Mouse (Mus musculus): ENCODE results near the gene Srrt. TPM values are rescaled to one million over a fixed set of nuclear protein-coding genes. Genes with fewer than 3 reads are reported as not detected.

Gene Srrt
- total RNA-seq, 1 experiment from 2014 or later, result 250 TPM

DNA sequence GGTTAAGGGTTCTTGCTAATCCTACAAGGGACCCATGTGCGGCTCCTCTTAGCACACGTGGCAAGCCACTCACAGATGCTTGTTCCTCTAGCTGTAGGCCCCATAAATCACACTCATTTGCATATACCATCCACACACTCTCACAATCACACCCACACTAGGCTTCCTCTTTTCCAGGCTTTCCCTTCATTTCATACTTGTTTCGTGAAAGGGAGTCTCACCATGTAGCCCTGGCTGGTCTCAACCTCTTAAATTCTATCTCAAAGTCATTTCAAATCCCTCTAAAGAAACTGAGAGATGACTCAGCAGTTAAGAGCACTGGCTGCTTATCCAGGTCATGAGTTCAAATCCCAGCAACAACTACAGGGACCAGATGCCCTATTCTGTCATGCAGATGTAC lies 1.7 kb downstream of the Srrt start:
- ATAC-seq (replicated peaks; ENCODE audit: insufficient number of reproducible peaks, low FRiP score, low TSS enrichment, poor library complexity, severe bottlenecking), result 0 out of 2 replicates have a peak, but pooled peaks have one; percentile 23

- no peak for ATAC-seq (replicated peaks; ENCODE audit: insufficient number of reproducible peaks, low FRiP score, low TSS enrichment, poor library complexity, severe bottlenecking)
Measured at GRCm38 (mm10) chr5:137304816-137305215, 2.7 kb downstream of the Srrt start.

- ATAC-seq (replicated peaks; ENCODE audit: insufficient number of reproducible peaks, low FRiP score, low TSS enrichment, poor library complexity, severe bottlenecking), result no peak
Measured at GRCm38 (mm10) chr5:137304165-137304564, 3.3 kb downstream of the Srrt start.

DNA sequence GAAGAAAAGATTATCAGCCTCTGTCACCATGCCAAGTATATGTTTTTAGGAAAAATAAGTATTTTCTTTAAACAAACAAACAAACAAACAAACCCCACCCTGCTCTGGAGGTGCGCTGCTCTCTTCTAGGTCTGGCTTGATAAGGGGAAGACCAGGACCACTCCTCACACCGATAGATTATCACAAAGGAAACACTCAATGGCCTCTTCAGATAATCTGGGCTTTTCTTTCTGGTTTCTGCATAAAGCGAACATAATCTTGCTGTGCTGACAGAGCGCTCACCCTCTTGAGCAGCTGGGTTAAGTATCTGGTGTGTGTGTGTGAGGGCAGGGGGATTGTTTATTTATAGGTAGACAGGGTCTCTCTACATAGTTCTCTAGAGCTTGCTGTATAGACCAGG lies 3.9 kb downstream of the Srrt start:
- ATAC-seq (replicated peaks; ENCODE audit: insufficient number of reproducible peaks, low FRiP score, low TSS enrichment, poor library complexity, severe bottlenecking), result no peak

- no peak for ATAC-seq (replicated peaks; ENCODE audit: insufficient number of reproducible peaks, low FRiP score, low TSS enrichment, poor library complexity, severe bottlenecking)
Measured at GRCm38 (mm10) chr5:137301253-137301652, 6.2 kb downstream of the Srrt start.

GRCm38 (mm10) chr5:137299240-137299639 lies 8.2 kb downstream of the Srrt start:
- ATAC-seq (replicated peaks; ENCODE audit: insufficient number of reproducible peaks, low FRiP score, low TSS enrichment, poor library complexity, severe bottlenecking), result no peak

- ATAC-seq (replicated peaks; ENCODE audit: insufficient number of reproducible peaks, low FRiP score, low TSS enrichment, poor library complexity, severe bottlenecking), result no peak
Measured at GRCm38 (mm10) chr5:137297126-137297525, 10.3 kb downstream of the Srrt start.

DNA sequence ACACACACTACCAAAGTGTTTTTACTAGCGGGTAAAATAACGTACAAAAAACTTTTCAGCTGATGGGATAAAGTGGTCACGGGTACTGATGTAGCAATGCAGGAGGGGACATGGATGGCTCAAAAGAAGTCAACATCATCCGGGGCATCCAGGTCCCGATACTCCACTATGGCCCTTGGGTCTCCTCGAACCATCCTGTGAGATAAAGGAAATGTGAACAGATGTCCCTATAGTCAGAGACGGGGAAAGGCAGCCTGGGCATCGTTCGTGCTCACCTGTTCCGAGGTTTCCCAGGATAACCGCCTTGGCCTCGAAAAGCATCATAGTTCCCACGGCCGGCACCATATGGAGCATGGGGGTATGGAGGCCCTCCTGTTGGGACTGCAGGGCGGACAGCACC lies 11.8 kb downstream of the Srrt start:
- ATAC-seq (replicated peaks; ENCODE audit: insufficient number of reproducible peaks, low FRiP score, low TSS enrichment, poor library complexity, severe bottlenecking), result no peak

- ATAC-seq (replicated peaks; ENCODE audit: insufficient number of reproducible peaks, low FRiP score, low TSS enrichment, poor library complexity, severe bottlenecking), result no peak
Measured at GRCm38 (mm10) chr5:137295296-137295695, 12.2 kb downstream of the Srrt start.

DNA sequence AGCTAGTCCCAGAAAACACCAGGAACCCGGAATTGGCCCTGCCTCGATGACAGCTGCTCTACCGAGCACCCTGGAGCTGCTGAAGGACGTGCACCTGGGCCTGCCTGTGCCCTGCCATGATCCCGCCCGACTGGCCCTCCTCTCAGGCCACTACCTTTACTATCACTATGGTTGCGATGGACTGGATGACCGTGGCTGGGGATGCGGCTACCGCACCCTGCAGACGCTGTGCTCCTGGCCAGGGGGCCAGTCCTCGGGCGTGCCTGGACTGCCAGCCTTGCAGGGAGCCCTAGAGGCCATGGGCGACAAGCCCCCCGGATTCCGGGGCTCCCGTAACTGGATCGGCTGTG lies 12.8 kb downstream of the Srrt start:
- no peak for ATAC-seq (replicated peaks; ENCODE audit: insufficient number of reproducible peaks, low FRiP score, low TSS enrichment, poor library complexity, severe bottlenecking)

DNA sequence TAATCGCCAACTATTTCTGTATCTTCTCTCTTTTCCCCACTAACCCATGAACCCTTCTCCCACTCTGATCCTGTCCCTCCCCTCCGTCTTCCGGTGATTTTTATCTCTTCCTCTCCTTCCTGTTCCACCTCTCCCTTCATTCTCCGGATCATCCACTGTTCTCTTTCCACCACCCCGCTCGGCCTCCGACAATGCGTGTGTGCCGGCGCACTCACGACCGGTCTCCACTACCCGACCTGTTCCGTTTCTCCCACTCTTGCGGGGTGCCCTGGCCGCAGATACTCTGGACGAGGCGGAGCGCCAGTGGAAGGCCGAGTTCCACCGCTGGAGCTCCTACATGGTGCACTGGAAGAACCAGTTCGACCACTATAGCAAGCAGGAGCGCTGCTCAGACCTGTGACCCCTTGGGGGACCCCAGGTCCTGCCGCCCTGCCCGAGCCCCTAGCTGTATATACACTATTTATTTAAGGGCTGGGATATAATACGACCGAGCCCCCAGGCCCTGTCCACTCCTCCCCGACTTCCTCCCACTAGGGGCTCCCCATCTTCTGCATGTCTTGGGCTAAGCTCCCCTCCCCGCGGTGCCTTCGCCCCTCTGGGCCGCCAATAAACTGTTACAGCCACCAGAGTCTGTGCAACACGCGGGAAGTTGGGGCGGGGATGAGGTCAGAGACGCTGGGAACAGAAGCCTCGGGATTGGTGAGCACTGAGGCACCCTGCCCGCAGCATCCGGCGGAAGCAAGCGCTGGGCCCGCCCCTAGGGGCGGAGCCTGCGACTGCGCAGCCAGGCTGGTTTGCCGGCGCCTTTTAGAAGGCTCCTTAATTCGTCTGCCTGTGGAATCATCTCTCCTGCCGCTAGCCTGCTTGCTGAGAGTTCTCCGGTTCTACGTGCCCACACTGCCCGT lies 13.4 kb downstream of the Srrt start, which contains the start of gene Ufsp1:
Ufsp1 (plus strand) TSS at position 791 of the 905 bp plus-strand sequence.
- ATAC-seq (replicated peaks; ENCODE audit: insufficient number of reproducible peaks, low FRiP score, low TSS enrichment, poor library complexity, severe bottlenecking), result peak; percentile 87

GRCm38 (mm10) chr5:137293282-137293681 lies 14.2 kb downstream of the Srrt start:
- ATAC-seq (replicated peaks; ENCODE audit: insufficient number of reproducible peaks, low FRiP score, low TSS enrichment, poor library complexity, severe bottlenecking), result peak; percentile 36

DNA sequence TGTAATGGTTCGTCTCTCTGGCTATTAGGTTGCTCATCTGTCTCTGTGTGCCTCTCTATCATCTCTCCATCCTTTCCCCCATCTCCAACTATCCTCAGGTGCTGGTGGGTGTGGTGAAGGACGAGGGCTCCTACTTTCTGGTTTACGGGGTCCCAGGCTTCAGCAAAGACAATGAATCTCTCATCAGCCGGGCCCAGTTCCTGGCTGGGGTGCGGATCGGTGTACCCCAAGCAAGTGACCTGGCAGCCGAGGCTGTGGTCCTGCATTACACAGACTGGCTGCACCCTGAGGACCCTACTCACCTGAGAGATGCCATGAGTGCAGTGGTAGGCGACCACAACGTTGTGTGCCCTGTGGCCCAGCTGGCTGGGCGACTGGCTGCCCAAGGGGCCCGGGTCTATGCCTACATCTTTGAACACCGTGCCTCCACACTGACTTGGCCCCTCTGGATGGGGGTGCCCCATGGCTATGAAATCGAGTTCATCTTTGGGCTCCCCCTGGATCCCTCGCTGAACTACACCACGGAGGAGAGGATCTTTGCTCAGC lies 16.0 kb downstream of the Srrt start:
- ATAC-seq (replicated peaks; ENCODE audit: insufficient number of reproducible peaks, low FRiP score, low TSS enrichment, poor library complexity, severe bottlenecking), result no peak

GRCm38 (mm10) chr5:137290677-137291076 lies 16.8 kb downstream of the Srrt start:
- ATAC-seq (replicated peaks; ENCODE audit: insufficient number of reproducible peaks, low FRiP score, low TSS enrichment, poor library complexity, severe bottlenecking), result no peak

- no peak for ATAC-seq (replicated peaks; ENCODE audit: insufficient number of reproducible peaks, low FRiP score, low TSS enrichment, poor library complexity, severe bottlenecking)
Measured at GRCm38 (mm10) chr5:137289591-137290365, 17.7 kb downstream of the Srrt start.

DNA sequence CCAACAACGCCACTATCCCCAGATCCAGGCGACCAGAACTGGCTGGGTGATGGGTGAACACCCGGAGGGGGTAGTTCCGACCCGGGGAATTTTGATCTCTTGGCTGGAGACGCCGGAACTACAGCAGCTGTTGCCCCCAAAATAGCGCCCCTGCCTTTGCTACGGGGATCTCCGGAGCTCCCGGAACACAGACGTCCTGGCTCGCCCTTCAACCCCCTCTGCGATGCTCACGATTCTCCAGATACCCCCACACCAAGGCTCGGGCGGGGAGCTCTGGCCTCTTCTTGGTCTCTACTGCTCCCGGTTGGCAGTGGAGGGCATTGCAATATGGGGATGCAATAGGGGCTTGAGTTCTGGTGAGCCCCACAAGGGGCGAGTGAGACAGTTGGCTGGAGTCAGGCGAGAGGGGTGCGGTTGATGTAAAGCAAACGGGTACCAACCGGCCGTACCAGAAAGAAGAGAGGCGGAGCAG lies 18.4 kb downstream of the Srrt start:
- ATAC-seq (replicated peaks; ENCODE audit: insufficient number of reproducible peaks, low FRiP score, low TSS enrichment, poor library complexity, severe bottlenecking), result no peak

GRCm38 (mm10) chr5:137287953-137288743 lies 19.3 kb downstream of the Srrt start:
- ATAC-seq (replicated peaks; ENCODE audit: insufficient number of reproducible peaks, low FRiP score, low TSS enrichment, poor library complexity, severe bottlenecking), result no peak

GRCm38 (mm10) chr5:137287032-137287952 lies 20.2 kb downstream of the Srrt start, which contains the start of gene Ache:
Gene Ache, plus strand, starts transcription at chr5:137287519.
- ATAC-seq (replicated peaks; ENCODE audit: insufficient number of reproducible peaks, low FRiP score, low TSS enrichment, poor library complexity, severe bottlenecking), result no peak
